Mouse (Mus musculus) left cerebral cortex, adult 18-20 months (tissue): ENCODE results near the gene Ctsc. TPM values are rescaled to one million over a fixed set of nuclear protein-coding genes. Genes with fewer than 3 reads are reported as not detected.
"Not testable (repeated sequence)": the region's sequence is repeated elsewhere in the genome, so short reads cannot be mapped to it uniquely, and the experiment has no call there.

Source experiments
- DNase-seq, 2 experiments: peaks; one replicate each; pipeline ENCODE4 v3.0.0; 2021 to 2022; ENCODE audit warnings: low spot score in 2 of 2, mixed read lengths in 1 of 2
- long read RNA-seq, 2 experiments: library from polyadenylated mRNA; stranded (forward); transcript quantifications; one replicate each; pipeline ENCODE4 v2.0.0; 2021
- total RNA-seq, 2 experiments: library from RNA; stranded (reverse); gene quantifications; 2 replicates each; pipeline ENCODE4 v1.2.3; 2021

Gene Ctsc
- 10 to 100 TPM in 1 of 2 experiments, 1 to 10 TPM in 1; 8.5 to 11.1 TPM for total RNA-seq
- long read RNA-seq, experiment 1, transcript Ctsc-201 (7 exons, 2,493 nt), result major isoform, 14 of 16 reads
- long read RNA-seq, experiment 1, partial matches to known transcripts, result 0 of 16 reads
- long read RNA-seq, experiment 1, other reads (novel, unspliced or antisense), result 0 of 16 reads
- long read RNA-seq, experiment 2, transcript Ctsc-201 (7 exons, 2,493 nt), result major isoform, 10 of 12 reads
- long read RNA-seq, experiment 2, partial matches to known transcripts, result 0 of 12 reads
- long read RNA-seq, experiment 2, other reads (novel, unspliced or antisense), result 0 of 12 reads

DNA sequence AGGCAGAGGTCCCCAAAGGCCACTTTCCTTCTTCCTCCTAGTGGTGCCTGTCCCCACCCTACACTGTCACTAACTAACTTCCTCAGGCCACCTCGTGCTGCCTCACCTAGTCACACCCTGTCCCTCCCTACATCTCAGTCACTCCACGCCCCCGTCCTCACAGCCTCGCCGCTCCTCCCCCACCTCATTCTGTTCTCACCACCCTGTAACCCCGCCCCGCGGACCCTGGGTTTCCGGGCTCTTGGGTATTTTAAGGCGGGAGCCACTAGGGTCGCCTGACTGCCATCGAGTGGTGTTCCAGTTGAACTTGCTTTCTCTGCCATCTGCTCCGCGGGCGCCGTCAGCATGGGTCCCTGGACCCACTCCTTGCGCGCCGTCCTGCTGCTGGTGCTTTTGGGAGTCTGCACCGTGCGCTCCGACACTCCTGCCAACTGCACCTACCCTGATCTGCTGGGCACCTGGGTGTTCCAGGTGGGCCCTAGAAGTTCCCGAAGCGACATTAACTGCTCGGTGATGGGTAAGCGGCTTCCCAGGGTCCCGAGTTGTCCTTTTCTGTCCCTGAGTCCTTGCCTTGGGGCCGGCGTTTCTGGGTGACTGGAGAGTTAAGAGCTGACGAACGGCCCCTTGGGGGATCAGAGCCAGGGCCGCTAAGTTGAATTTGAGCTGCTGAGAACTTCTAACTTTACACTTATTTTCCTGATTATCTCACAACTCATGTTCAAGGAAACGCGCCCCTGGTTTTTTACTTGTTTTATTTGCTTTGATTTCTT, at the start of gene Ctsc:
Gene Ctsc, plus strand, starts transcription at position 228 of the 770 bp plus-strand sequence.
- peak; percentile 14 to 64 for DNase-seq

DNA sequence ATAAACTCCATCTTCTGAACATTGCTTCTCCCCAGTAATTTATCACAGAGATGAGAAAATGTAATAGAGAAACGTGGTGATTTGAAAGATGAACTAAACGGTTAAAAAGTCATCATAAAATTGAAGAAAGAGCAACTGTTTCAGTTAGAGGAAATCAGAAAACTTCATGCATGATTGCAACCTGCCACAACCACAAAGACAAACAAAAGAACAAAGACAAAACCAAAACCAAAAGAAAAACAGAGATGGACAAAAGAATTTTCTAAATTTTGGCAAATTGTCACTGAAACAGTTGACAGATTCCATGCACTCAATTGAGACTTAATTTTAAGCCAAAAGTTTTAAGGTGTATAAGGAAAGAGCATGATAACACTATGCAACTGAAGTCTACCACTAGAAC, 48.8 kb upstream of the Ctsc start:
- no peak for DNase-seq

DNA sequence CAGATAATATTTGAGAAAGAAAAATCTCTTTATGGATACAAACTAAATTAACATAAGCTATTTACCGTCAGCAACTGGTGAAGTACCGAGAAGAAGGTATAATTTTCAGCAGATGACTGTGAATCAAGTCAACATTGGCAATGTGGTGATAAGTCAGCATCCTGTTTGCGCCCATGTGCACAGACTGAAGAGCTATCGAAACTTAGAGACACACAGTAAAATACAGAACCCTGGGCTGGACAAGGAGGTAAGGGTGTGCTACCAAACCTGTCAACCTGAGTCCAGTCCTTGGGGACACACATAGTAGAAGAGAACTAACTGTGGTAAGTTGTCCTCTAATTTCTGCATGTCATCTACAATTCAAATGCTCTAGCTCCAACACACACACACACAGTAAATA, 47.8 kb upstream of the Ctsc start:
- no peak for DNase-seq

- DNase-seq, result no peak
Observed at GRCm38 (mm10) chr7:88230756-88231522, 46.9 kb upstream of the Ctsc start.

DNA sequence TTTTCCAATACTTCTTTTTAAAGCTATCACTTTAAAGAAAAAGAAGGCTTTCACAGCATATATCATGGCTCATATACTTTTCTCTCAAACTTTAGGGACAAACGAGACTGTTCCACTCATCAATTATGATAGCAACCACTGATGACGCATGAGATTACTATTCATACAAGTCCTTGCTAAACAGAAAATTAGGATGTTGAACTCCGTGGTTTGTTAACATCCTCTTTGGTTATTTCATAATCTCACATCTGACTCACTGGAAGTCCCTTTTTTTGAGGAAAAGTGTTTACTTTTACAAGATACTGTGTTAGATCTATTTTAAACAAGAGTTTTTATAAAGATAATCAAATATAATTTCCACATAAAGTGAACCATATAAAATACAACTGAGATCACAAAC, 34.8 kb upstream of the Ctsc start:
- no peak for DNase-seq

DNA sequence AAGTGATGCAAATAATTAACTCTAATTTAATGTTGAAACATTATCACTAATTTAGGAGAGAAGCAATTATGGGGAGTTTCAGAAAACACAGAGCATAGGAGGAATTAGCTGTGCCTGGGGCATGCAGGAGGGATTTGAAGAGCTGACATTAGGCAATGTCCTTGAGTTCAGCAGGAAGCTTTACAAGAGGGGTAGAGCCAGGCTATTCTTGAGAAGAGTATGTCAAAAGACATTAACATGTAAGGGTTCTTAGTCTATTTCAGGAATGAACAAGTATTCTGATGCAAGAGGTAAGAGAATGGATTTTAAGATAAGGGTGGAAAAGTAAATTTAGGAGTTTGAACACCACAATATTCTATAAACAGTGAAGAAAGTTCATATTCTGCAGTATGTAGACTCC, 33.4 kb upstream of the Ctsc start:
- DNase-seq, result no peak

DNA sequence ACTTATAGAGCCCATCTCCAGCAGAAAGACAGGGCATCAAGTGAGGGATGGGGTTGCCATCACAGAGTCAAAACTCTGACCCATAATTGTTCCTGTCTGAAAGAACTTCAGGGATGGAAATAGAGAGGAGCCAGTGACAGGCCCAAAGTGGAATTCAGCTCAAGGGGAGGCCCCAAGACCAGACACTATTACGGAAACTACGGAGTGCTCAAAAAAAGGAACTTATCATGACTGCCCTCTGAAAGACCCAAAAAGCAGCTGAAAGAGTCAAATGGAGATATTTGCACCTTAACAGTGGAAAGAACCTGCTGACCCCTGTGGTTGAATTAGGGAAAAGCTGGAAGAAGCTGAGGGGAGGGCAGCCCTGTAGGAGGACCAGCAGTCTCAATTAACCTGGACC, 27.5 kb upstream of the Ctsc start:
- not testable (repeated sequence) for DNase-seq

- DNase-seq, result no peak
Observed at GRCm38 (mm10) chr7:88251535-88251934, 26.4 kb upstream of the Ctsc start.

GRCm38 (mm10) chr7:88252129-88252528, 25.8 kb upstream of the Ctsc start:
- no peak for DNase-seq

GRCm38 (mm10) chr7:88254884-88255283, 23.0 kb upstream of the Ctsc start:
- no peak for DNase-seq

GRCm38 (mm10) chr7:88259155-88259925, 18.5 kb upstream of the Ctsc start:
- no peak for DNase-seq

- no peak for DNase-seq
Observed at GRCm38 (mm10) chr7:88261799-88262198, 16.1 kb upstream of the Ctsc start.

GRCm38 (mm10) chr7:88264861-88265260, 13.0 kb upstream of the Ctsc start:
- no peak for DNase-seq

DNA sequence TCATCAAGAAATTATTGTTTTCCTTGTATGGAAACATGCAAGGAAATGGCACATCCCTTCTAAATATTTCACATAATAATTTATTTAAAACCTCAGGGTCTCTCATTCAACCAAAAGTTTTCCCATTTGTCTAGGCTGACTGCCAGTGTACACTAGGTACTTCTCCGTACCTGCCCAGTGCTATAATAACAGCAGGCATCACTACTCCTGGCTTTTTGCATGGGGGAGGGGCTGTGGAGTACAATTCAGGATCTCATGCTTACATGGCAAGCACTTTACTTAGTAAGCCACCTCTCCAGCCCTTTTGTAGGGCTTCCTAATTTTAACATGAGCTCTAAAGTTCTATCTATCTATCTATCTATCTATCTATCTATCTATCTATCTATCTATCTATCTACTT, 8.0 kb upstream of the Ctsc start:
- DNase-seq, result no peak

DNA sequence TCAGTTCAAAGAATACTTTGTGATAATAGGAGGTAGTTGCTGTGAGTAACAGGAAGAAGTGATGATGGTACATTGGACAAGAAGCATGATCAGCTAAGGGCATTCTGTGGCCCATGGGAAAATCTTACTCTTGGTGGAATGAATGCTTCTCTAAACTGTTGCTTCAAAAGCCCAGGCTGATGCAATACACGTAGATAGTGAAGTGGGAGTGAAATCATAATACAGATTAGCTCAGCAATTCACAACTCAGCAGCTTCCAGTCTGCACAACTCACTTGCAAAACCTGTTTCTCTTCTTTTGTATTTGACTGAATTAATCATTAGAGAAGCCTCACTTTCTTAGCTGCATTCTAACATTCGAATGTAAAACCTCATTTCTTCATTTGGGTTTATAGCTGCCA, 6.4 kb upstream of the Ctsc start:
- DNase-seq, result no peak

GRCm38 (mm10) chr7:88276914-88277765, 745 bp upstream of the Ctsc start:
- DNase-seq, result no peak

DNA sequence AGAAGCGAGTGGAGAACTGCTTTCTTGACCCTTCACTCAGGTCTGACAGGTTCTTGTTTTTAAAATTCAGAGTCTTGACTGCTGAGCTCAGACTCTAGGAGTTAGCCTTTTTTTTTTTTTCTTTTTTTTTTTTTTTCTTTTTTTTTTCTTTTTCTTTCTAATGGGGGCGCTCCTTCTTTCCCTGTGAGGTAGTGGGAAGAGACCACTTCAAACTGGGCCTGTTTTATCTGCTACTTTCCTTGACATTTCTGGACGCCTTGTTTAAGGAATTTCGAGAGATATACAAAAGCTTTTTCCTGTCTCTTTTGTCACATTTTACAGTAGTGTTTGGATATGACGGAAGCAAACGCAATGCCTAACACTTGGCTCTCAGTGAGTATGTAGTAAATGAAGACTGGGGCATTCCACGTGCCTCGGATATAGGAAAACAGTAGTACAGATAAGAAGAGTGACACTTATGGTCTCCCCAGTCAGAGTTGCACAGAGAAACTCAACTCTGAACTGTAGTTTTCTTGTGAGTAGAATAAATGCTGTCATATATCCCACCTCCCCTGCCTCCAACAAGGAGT, 827 bp downstream of the Ctsc start:
- no peak for DNase-seq

GRCm38 (mm10) chr7:88285276-88285675, 7.4 kb downstream of the Ctsc start:
- no peak for DNase-seq

GRCm38 (mm10) chr7:88291036-88291435, 13.2 kb downstream of the Ctsc start:
- no peak for DNase-seq

DNA sequence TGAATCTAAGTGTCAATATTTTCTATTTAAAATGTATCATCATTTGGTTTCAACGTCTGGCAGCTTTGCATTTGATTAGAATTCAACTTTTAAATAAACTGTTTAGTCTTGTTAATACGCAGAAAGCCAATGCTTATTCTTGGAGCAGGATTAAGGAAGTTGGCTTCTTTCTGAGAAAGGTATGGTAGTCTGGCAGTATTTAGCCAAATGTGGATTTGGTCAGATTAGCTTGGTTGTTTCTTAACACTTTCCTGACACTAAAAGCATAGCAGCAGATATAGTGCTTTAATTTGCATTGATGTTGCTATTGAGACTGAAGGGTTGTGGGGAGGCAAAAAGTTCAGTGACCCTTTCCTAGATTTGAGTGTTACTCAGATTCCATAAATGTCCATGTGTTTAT, 14.2 kb downstream of the Ctsc start:
- DNase-seq, result no peak
